Mouse (Mus musculus): ENCODE measurements around the gene Gzmc. TPM values are rescaled to one million over a fixed set of nuclear protein-coding genes. Genes with fewer than 3 reads are reported as not detected.
A peak's percentile ranks its signal among the peaks of the same experiment; 100 is the strongest.
"Not testable (repeated sequence)": the region's sequence is repeated elsewhere in the genome, so short reads cannot be mapped to it uniquely, and the experiment has no call there.

Gzmc gene
- not detected for polyA plus RNA-seq (2012; fragmentation: generic; extraction: Trizol)
- long read RNA-seq, experiment 1, result 0 reads
- long read RNA-seq, experiment 2, result 0 reads

DNA sequence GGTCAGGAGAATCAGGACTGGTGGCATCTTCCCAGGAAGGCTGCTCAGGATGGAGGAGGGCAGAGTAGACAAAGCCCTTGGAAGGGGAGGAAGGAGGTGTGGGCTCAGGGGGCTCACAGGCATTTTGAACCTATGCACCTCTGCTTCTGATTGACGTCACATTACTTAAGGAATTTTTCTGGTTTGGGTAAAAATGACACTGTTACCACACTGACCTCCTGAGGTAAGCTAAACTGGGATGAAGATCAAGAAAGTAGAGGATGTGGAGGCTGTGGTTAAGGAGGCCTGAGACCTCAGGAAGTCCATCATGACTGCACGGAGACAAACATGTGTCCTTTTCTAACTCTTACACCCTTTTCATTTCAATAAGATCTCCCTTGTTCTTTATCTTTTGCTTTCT, at the start of gene Gzmc:
Gzmc (minus strand) TSS at position 101 of the 400 bp plus-strand sequence.
- no peak within 1 kb of the TSS for H3ac ChIP-seq (ENCODE audit: control insufficient read depth, insufficient read length, low read depth)
- H3K79me3 ChIP-seq (ENCODE audit: low read depth), result no peaks in the 10 kb centered on the region
- H3K27me3 ChIP-seq (ENCODE audit: control insufficient read depth, insufficient read depth, insufficient read length), result no peaks in the 10 kb centered on the region
- H3K36me3 ChIP-seq (ENCODE audit: control insufficient read depth, insufficient read depth), result no peaks in the 10 kb centered on the region
- no peak for TF ChIP-seq CEBPB (IDR thresholded peaks at IDR 0.05; ENCODE audit: low read depth)
- H3K4me3 ChIP-seq (ENCODE audit: insufficient read depth, poor library complexity, severe bottlenecking), result no peak within 1 kb of the TSS
- H3K79me2 ChIP-seq (ENCODE audit: control insufficient read depth, insufficient read depth), result no peaks in the 10 kb centered on the region

DNA sequence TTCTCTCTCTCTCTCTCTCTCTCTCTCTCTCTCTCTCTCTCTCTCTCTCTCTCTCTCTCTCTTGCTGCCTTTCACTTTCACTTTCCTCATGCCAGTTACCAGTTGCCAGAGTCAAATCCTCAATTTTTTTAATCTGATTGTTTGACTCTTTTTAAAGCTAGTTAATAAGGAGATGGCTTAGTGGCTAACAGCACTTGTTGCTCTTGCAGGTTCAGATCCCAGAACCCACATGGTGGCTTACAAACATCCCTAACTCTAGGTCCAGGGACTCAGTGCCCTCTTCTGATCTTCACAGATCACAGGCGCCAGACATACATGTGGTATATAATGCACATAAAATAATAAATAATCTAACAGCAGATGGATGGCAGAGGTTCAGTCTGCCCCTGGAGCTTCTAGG, 49.4 kb upstream of the Gzmc start:
- H3K79me3 ChIP-seq (ENCODE audit: low read depth), result no peaks in the 10 kb centered on the region
- no peak overlapping the region for H3K4me3 ChIP-seq (ENCODE audit: insufficient read depth, poor library complexity, severe bottlenecking)
- no peaks in the 10 kb centered on the region for H3K79me2 ChIP-seq (ENCODE audit: control insufficient read depth, insufficient read depth)
- no peak overlapping the region for H3ac ChIP-seq (ENCODE audit: control insufficient read depth, insufficient read length, low read depth)
- no peaks in the 10 kb centered on the region for H3K36me3 ChIP-seq (ENCODE audit: control insufficient read depth, insufficient read depth)
- H3K27me3 ChIP-seq (ENCODE audit: control insufficient read depth, insufficient read depth, insufficient read length), result peaks cover 13% of the 10 kb centered on the region
- TF ChIP-seq CEBPB (IDR thresholded peaks at IDR 0.05; ENCODE audit: low read depth) (no peak), USF1 (IDR thresholded peaks at IDR 0.05; ENCODE audit: low read depth) (no peak), MYOD1 (IDR thresholded peaks at IDR 0.05; ENCODE audit: control insufficient read depth, insufficient read length, low read depth) (no peak), FOSL1 (IDR thresholded peaks at IDR 0.05; ENCODE audit: insufficient read depth, low read length, poor library complexity, severe bottlenecking) (no peak), MYOG (IDR thresholded peaks at IDR 0.05; ENCODE audit: control insufficient read depth, extremely low read depth, insufficient read length) (no peak), MAX (IDR thresholded peaks at IDR 0.05) (no peak), CTCF (IDR thresholded peaks at IDR 0.05; ENCODE audit: control insufficient read depth, insufficient read depth, insufficient read length) (no peak)

DNA sequence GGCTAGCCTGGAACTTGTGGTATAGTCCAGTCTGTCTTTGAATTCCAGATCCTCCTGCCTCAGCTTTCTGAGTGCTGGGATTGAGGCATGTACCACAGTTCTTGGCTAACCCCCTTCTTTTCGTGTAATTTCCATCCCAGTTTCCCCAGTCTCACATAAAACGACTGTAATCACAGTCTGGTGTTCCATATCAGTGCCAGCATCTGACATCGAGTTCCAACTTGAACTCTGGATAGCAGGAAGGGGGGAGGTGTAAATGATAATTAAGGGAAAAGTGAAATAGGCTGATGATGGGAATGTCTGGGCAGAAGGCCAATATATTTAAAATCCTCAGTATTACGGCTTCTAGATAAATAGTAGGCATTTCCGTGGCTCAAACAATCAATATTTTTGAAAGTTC, 46.6 kb upstream of the Gzmc start:
- H3K79me2 ChIP-seq (ENCODE audit: control insufficient read depth, insufficient read depth), result no peaks in the 10 kb centered on the region
- no peaks in the 10 kb centered on the region for H3K79me3 ChIP-seq (ENCODE audit: low read depth)
- TF ChIP-seq USF1 (IDR thresholded peaks at IDR 0.05; ENCODE audit: low read depth) (no peak), CTCF (IDR thresholded peaks at IDR 0.05; ENCODE audit: control insufficient read depth, insufficient read depth, insufficient read length) (no peak), MYOG (IDR thresholded peaks at IDR 0.05; ENCODE audit: control insufficient read depth, extremely low read depth, insufficient read length) (no peak), CEBPB (IDR thresholded peaks at IDR 0.05; ENCODE audit: low read depth) (no peak)
- H3ac ChIP-seq (ENCODE audit: control insufficient read depth, insufficient read length, low read depth), result no peak overlapping the region
- H3K27me3 ChIP-seq (ENCODE audit: control insufficient read depth, insufficient read depth, insufficient read length), result peaks cover 21% of the 10 kb centered on the region
- H3K36me3 ChIP-seq (ENCODE audit: control insufficient read depth, insufficient read depth), result no peaks in the 10 kb centered on the region
- no peak overlapping the region for H3K4me3 ChIP-seq (ENCODE audit: insufficient read depth, poor library complexity, severe bottlenecking)

DNA sequence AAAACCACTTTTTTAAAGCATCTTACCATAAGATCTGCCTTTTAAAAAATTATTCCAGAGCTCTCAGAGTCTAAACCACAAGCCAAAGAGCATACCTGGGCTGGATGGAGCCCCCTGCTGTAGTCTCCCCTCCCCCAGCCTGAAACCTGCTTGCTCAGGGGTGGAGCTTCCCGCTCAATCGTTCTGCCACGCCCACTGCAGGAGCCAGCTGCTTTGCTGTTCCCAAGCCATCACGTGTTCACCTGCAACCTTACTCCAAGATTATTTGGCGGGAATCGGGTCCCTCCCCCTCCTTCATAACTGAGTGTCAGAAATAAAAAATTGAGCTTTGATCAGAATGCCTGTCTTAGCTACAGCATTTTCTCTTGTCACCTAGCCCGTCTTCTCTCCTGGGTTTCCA, 44.2 kb upstream of the Gzmc start:
- not testable (repeated sequence) for H3K79me2 ChIP-seq (ENCODE audit: control insufficient read depth, insufficient read depth)

DNA sequence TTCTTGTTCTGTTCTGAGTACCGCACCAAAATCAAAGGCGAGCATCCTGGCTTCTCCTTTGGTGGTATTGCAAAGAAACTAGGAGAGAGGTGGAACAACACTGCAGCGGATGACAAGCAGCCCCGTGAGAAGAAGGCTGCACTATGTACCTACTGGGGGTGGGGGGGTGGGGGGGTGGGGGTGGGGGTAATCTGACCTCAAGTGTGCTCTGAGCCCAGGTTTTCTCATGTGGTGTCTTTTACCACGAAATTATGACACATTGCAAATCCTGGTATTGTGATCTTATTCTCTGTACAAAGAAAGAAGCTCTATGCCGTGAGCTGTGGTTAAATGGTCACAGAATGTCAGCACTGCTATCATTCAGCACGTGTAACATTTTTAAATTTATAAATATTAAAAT, 41.6 kb upstream of the Gzmc start:
- not testable (repeated sequence) for H3K79me2 ChIP-seq (ENCODE audit: control insufficient read depth, insufficient read depth); H3K4me3 ChIP-seq (ENCODE audit: insufficient read depth, poor library complexity, severe bottlenecking); H3K36me3 ChIP-seq (ENCODE audit: control insufficient read depth, insufficient read depth); H3K79me3 ChIP-seq (ENCODE audit: low read depth); H3ac ChIP-seq (ENCODE audit: control insufficient read depth, insufficient read length, low read depth)
- H3K27me3 ChIP-seq (ENCODE audit: control insufficient read depth, insufficient read depth, insufficient read length), result peaks cover 16% of the 10 kb centered on the region

More for the DNA sequence above, 44.2 kb upstream of the Gzmc start:
- H3ac ChIP-seq (ENCODE audit: control insufficient read depth, insufficient read length, low read depth); H3K79me3 ChIP-seq (ENCODE audit: low read depth); H3K4me3 ChIP-seq (ENCODE audit: insufficient read depth, poor library complexity, severe bottlenecking); H3K36me3 ChIP-seq (ENCODE audit: control insufficient read depth, insufficient read depth): not testable (repeated sequence)
- H3K27me3 ChIP-seq (ENCODE audit: control insufficient read depth, insufficient read depth, insufficient read length), result peaks cover 16% of the 10 kb centered on the region

DNA sequence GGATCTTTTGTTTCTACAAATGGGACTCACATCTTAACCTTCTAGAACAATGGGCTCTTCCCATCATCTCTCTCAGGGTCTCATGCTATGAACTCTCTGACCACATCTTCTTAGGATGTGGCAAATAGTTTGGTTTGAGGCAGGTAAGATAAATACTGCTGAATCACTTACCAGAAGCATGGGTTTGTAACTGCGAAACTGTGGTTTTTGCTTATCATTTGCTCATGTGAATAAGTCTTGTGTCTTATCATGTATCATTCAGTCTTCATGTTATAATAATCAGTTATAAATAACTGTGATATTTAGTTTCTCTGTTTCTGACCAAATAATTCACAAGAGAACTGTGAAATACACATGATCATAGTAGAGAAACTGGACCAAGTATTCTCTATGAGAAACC, 31.7 kb upstream of the Gzmc start:
- no peaks in the 10 kb centered on the region for H3K36me3 ChIP-seq (ENCODE audit: control insufficient read depth, insufficient read depth)
- no peaks in the 10 kb centered on the region for H3K79me3 ChIP-seq (ENCODE audit: low read depth)
- H3ac ChIP-seq (ENCODE audit: control insufficient read depth, insufficient read length, low read depth), result no peak overlapping the region
- H3K27me3 ChIP-seq (ENCODE audit: control insufficient read depth, insufficient read depth, insufficient read length), result no peaks in the 10 kb centered on the region
- no peaks in the 10 kb centered on the region for H3K79me2 ChIP-seq (ENCODE audit: control insufficient read depth, insufficient read depth)
- TF ChIP-seq CTCF (IDR thresholded peaks at IDR 0.05; ENCODE audit: control insufficient read depth, insufficient read depth, insufficient read length) (no peak), MYOD1 (IDR thresholded peaks at IDR 0.05; ENCODE audit: control insufficient read depth, insufficient read length, low read depth) (no peak), FOSL1 (IDR thresholded peaks at IDR 0.05; ENCODE audit: insufficient read depth, low read length, poor library complexity, severe bottlenecking) (no peak), MAX (IDR thresholded peaks at IDR 0.05) (no peak), CEBPB (IDR thresholded peaks at IDR 0.05; ENCODE audit: low read depth) (no peak), MYOG (IDR thresholded peaks at IDR 0.05; ENCODE audit: control insufficient read depth, extremely low read depth, insufficient read length) (no peak), USF1 (IDR thresholded peaks at IDR 0.05; ENCODE audit: low read depth) (no peak)
- no peak overlapping the region for H3K4me3 ChIP-seq (ENCODE audit: insufficient read depth, poor library complexity, severe bottlenecking)

DNA sequence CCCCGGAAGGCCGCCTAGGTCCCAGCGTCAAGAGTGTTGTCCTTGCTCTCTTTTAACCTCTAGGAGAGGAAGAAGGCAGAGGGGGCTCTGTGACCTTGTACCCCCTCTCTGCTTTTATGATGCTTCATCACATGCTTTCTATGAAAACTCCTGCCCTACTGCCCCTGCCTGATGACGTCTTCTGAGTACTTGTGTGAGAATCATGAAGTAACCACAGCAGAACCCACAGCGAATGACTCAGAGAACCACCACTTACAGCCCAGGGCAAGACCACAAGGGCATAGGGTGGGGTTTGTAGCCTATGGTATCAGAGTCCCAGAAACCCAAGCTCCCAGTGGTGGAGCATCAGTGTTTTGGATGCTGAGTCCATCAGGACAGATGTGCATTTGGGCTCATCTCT, 27.7 kb upstream of the Gzmc start, which contains the start of gene Gzmb:
Gzmb (minus strand) TSS at position 108 of the 400 bp plus-strand sequence.
- no peak within 1 kb of the TSS for H3ac ChIP-seq (ENCODE audit: control insufficient read depth, insufficient read length, low read depth)
- H3K4me3 ChIP-seq (ENCODE audit: insufficient read depth, poor library complexity, severe bottlenecking), result no peak within 1 kb of the TSS
- TF ChIP-seq CTCF (IDR thresholded peaks at IDR 0.05; ENCODE audit: control insufficient read depth, insufficient read depth, insufficient read length) (no peak), MAX (IDR thresholded peaks at IDR 0.05) (no peak), MYOD1 (IDR thresholded peaks at IDR 0.05; ENCODE audit: control insufficient read depth, insufficient read length, low read depth) (peak; percentile 2), MYOG (IDR thresholded peaks at IDR 0.05; ENCODE audit: control insufficient read depth, extremely low read depth, insufficient read length) (no peak), FOSL1 (IDR thresholded peaks at IDR 0.05; ENCODE audit: insufficient read depth, low read length, poor library complexity, severe bottlenecking) (no peak), USF1 (IDR thresholded peaks at IDR 0.05; ENCODE audit: low read depth) (no peak)
- H3K79me2 ChIP-seq (ENCODE audit: control insufficient read depth, insufficient read depth), result no peaks in the 10 kb centered on the region
- no peaks in the 10 kb centered on the region for H3K79me3 ChIP-seq (ENCODE audit: low read depth)
- H3K27me3 ChIP-seq (ENCODE audit: control insufficient read depth, insufficient read depth, insufficient read length), result peaks cover 11% of the 10 kb centered on the region
- no peaks in the 10 kb centered on the region for H3K36me3 ChIP-seq (ENCODE audit: control insufficient read depth, insufficient read depth)

Measured in C2C12 (cell line).